Mouse (Mus musculus) midbrain, embryonic 11.5 days (tissue): ENCODE measurements around the gene Evi2. TPM values are rescaled to one million over a fixed set of nuclear protein-coding genes. Genes with fewer than 3 reads are reported as not detected.
A peak's percentile ranks its signal among the peaks of the same experiment; 100 is the strongest.

Experiments
- ATAC-seq: fragments of 200-750 bp; cut with Nextera tagmentation; 2 replicates; pipeline ENCODE4 v1.8.0; 2017; ENCODE audit warnings: moderate TSS enrichment, moderate library complexity; ENCODE audit not compliant: low FRiP score
- DNase-seq: peaks from one replicate; pipeline ENCODE4 v3.0.0; 2015; ENCODE audit warnings: low spot score; ENCODE audit errors: missing footprints
- H3K27ac ChIP-seq: fragments of 300-500 bp; sonication (generic); 2 replicates; pipeline ENCODE4 v1.5.1; 2014; ENCODE audit warnings: low read depth, low read length
- H3K27me3 ChIP-seq: fragments of 300-500 bp; sonication (generic); 2 replicates; pipeline ENCODE4 v1.6.1; 2014; ENCODE audit warnings: mild to moderate bottlenecking, low read length, moderate library complexity, mixed read lengths; ENCODE audit not compliant: control insufficient read depth, insufficient read depth
- H3K36me3 ChIP-seq: fragments of 300-500 bp; sonication (generic); 2 replicates; pipeline ENCODE4 v1.6.1; 2014; ENCODE audit warnings: mild to moderate bottlenecking, low read length, moderate library complexity, mixed read lengths; ENCODE audit not compliant: control insufficient read depth, insufficient read depth
- H3K4me1 ChIP-seq: fragments of 300-500 bp; sonication (generic); 2 replicates; pipeline ENCODE4 v1.6.1; 2014; ENCODE audit warnings: low read length; ENCODE audit not compliant: control insufficient read depth, insufficient read depth
- H3K4me2 ChIP-seq: fragments of 300-500 bp; sonication (generic); 2 replicates; pipeline ENCODE4 v1.6.1; 2014; ENCODE audit warnings: mild to moderate bottlenecking, moderate library complexity
- H3K4me3 ChIP-seq: fragments of 300-500 bp; sonication (generic); 2 replicates; pipeline ENCODE4 v1.5.1; 2014; ENCODE audit warnings: low read depth, low read length
- H3K9ac ChIP-seq: fragments of 300-500 bp; sonication (generic); 2 replicates; pipeline ENCODE4 v1.6.1; 2014; ENCODE audit warnings: low read length
- H3K9me3 ChIP-seq: fragments of 300-500 bp; sonication (generic); 2 replicates; pipeline ENCODE4 v1.6.1; 2016; ENCODE audit warnings: low read length; ENCODE audit not compliant: control insufficient read depth
- WGBS: fragments of 180-500 bp; shearing (Covaris S2); extraction: QIAGEN DNeasy Blood & Tissue Kit; methylation state at CpG from one replicate; pipeline ENCODE4 v1.1.7; 2014; 5-methylcytosine and 5-hydroxymethylcytosine counted together
- polyA plus RNA-seq: library from polyadenylated mRNA; unstranded; fragments of >200 nt; fragmentation: Nextera tagmentation; extraction: Ambion mirVana; gene quantifications from 2 replicates; pipeline ENCODE4 v1.2.1, GENCODE M21; 2014

Gene Evi2
- polyA plus RNA-seq, 1 experiment from 2014 or later = 0.83 TPM

DNA sequence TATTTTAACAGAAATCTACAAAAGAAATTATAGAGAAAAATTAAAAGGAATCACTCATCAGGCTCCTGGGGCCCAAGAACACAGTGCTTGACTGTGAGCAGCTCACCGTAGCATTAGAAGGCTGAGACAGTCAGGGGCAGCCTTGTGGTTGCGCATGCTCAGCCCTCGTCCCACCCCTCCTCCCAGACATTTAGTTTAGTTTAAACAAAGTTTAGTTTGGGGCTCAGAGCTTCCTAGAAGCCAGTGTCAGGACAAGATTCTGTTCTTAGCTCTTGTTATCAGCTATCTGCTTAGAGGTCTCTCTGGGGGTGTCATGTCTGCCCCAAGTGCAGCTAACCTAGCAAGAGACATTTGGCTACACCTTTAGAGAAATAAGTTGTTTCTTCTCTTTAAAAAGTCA lies 1.8 kb downstream of the Evi2 start:
- ATAC-seq (no peak), DNase-seq (peak; percentile 19)
- Histone ChIP-seq H3K36me3 (no peaks in the 10 kb centered on the region), H3K9ac (no peak overlapping the region), H3K27ac (no peak overlapping the region), H3K4me2 (no peak overlapping the region), H3K9me3 (no peaks in the 10 kb centered on the region), H3K4me3 (no peak overlapping the region), H3K4me1 (no peaks in the 10 kb centered on the region), H3K27me3 (no peaks in the 10 kb centered on the region)
- 91% methylated on average over 3 of the region's 3 CpGs for WGBS

DNA sequence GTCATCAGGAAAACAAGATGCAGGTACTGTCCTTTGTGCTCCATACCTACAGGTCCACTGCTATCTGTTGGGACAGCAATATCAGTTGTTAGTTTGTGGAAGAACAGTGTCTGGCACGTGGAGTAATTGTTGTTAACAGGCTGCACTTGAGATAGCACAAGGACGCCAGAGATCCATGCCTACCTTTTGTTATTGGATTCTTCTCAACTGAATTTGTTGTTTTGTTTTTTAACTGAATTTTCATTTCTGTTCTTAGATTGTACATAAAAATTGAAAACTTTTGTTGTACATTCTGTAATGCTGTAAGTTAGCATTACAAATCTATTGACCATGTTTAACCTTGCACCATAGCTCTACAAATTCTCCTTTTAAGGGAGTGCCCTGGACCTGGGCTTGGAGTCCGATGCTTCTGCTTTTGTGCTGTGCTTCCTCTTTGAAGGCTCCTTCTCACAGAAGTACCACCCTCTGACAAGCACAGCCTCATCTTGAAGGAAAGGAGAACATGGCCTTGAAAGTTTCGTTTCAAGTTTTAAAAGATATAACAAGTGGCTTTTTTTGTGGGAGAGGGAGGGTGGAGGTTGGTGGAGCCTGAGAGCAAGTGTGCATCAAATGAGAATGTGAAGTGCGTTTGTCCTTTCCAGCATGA lies 2.5 kb downstream of the Evi2 start:
- ATAC-seq (no peak), DNase-seq (peak; percentile 53)
- H3K27me3 ChIP-seq = no peaks in the 10 kb centered on the region
- WGBS = 90% methylated on average over 5 of the region's 5 CpGs
- H3K4me3 ChIP-seq = no peak overlapping the region
- H3K27ac ChIP-seq = no peak overlapping the region
- H3K36me3 ChIP-seq = no peaks in the 10 kb centered on the region
- no peak overlapping the region for H3K4me2 ChIP-seq
- H3K9ac ChIP-seq = no peak overlapping the region
- H3K4me1 ChIP-seq = no peaks in the 10 kb centered on the region
- no peaks in the 10 kb centered on the region for H3K9me3 ChIP-seq

DNA sequence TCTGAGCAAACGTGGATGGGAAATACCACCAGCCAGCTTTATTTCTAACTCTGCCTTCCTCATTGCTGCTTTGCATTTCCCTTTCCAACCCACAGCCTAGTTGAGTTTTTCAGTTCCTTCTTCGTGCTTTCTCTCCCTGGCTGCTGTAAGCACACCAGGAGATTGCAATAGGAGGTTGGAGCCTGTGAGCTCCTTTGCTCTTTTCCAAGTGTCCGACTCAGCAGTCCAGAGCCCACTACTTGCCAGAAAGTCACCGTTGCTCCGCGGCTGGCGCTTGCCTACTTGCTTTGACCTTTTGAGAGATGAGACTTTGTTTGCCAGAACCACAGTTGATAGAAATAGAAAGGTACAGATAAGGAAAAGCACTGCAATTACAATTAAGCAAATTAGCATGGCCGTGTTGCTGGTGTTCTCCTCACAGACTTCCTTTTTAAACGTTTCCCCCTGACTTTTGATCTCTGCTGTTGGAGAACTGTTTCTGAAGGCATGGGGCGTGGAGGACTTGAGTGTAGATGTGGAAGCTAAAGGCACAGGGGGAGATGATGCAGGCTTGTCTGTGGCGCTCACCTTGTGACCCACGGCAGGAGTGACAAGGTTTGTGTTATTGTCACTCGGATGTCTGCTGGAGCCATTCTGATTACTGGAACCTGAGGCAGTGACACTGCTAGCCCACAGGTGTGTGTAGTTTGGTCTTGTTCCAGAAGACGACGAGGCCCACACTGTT lies 3.2 kb downstream of the Evi2 start:
- Histone ChIP-seq H3K9ac (no peak overlapping the region), H3K27me3 (no peaks in the 10 kb centered on the region), H3K9me3 (no peaks in the 10 kb centered on the region), H3K36me3 (no peaks in the 10 kb centered on the region), H3K4me3 (no peak overlapping the region), H3K4me1 (no peaks in the 10 kb centered on the region), H3K4me2 (no peak overlapping the region), H3K27ac (no peak overlapping the region)
- WGBS = 92% methylated on average over 15 of the region's 15 CpGs
- peak; percentile 28 for DNase-seq
- no peak for ATAC-seq

DNA sequence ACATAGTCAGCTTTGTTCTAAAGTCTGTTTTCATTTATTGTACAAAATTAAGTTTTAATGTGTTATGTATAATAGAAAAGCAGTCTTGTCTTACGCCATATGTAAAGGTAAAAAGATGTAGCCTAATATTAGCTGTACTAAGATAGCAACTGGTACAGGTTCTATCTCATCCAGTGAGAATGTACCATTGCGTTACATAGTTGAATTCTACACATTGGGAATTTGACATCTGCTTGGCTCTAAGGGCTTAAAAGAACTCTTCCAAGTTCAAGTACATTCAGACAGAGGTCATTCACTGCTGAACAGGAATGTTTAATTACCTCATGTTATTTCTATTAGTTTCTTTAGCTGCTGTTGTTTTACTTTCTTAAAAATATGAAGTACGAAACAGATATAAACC lies 3.8 kb downstream of the Evi2 start:
- ATAC-seq = no peak
- H3K27ac ChIP-seq = no peak overlapping the region
- DNase-seq = no peak
- no peaks in the 10 kb centered on the region for H3K27me3 ChIP-seq
- 93% methylated on average over 3 of the region's 3 CpGs for WGBS
- H3K9ac ChIP-seq = no peak overlapping the region
- H3K4me3 ChIP-seq = no peak overlapping the region
- H3K9me3 ChIP-seq = no peaks in the 10 kb centered on the region
- H3K36me3 ChIP-seq = no peaks in the 10 kb centered on the region
- H3K4me1 ChIP-seq = no peaks in the 10 kb centered on the region
- no peak overlapping the region for H3K4me2 ChIP-seq

GRCm38 (mm10) chr11:79524310-79524575 lies 6.1 kb downstream of the Evi2 start:
- Histone ChIP-seq H3K4me1 (no peaks in the 10 kb centered on the region), H3K4me2 (no peak overlapping the region), H3K9me3 (no peaks in the 10 kb centered on the region), H3K27me3 (no peaks in the 10 kb centered on the region), H3K27ac (no peak overlapping the region), H3K9ac (no peak overlapping the region), H3K4me3 (no peak overlapping the region), H3K36me3 (no peaks in the 10 kb centered on the region)
- DNase-seq (no peak), ATAC-seq (no peak)
- WGBS = 91% methylated on average over 1 of the region's 1 CpGs

DNA sequence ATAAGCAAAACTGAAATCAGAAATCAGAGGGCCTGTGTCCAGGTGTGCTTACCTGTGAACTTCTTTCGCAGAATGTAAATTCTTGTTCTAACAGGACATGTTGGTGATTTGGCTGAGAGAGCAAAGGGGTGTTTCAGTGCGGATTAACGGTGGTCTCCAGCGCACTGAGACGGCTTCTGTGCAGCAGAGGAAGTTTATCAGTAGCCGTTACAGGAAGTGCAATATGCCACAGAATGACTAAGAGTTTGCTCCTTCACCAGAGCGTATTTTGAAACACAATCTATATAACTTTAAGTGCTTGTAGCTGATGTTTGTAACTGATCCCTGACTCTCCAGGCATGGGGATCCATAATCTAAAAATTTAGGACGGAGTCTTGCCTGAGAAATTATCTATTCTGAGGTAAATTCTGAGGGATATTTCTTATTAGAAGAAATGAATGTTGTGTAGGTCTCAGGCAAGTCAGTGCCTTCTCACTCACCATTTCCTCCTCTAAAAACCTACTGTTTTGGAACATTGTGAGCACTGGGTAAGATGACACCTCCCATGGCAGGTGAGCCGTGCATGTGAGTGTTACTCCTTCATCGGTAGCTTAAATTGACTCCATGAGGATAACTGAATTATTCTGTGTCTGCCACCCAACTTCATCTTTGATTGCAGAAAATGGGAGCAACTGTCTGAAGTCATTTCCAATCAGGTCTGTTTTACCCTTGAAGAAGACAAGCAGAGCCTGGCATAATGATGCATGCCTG lies 6.7 kb downstream of the Evi2 start, which contains the start of gene Evi2b:
Evi2b (minus strand) TSS at position 203 of the 750 bp plus-strand sequence.
- Histone ChIP-seq H3K27me3 (no peaks in the 10 kb centered on the region), H3K4me1 (no peaks in the 10 kb centered on the region), H3K9me3 (no peaks in the 10 kb centered on the region), H3K9ac (no peak within 1 kb of the TSS), H3K27ac (no peak within 1 kb of the TSS), H3K36me3 (no peaks in the 10 kb centered on the region), H3K4me3 (no peak within 1 kb of the TSS), H3K4me2 (no peak within 1 kb of the TSS)
- WGBS = 90% methylated on average over 10 of the region's 10 CpGs
- no peak for ATAC-seq
- peak; percentile 37 for DNase-seq

GRCm38 (mm10) chr11:79522944-79523343 lies 7.4 kb downstream of the Evi2 start:
- Histone ChIP-seq H3K36me3 (no peaks in the 10 kb centered on the region), H3K9ac (no peak overlapping the region), H3K4me1 (no peaks in the 10 kb centered on the region), H3K27ac (no peak overlapping the region), H3K27me3 (no peaks in the 10 kb centered on the region), H3K9me3 (no peaks in the 10 kb centered on the region), H3K4me3 (no peak overlapping the region), H3K4me2 (no peak overlapping the region)
- DNase-seq (peak; percentile 10), ATAC-seq (no peak)
- 89% methylated on average over 1 of the region's 1 CpGs for WGBS

- Histone ChIP-seq H3K27me3 (no peaks in the 10 kb centered on the region), H3K4me3 (no peak overlapping the region), H3K9ac (no peak overlapping the region), H3K9me3 (no peaks in the 10 kb centered on the region), H3K4me1 (no peaks in the 10 kb centered on the region), H3K4me2 (no peak overlapping the region), H3K27ac (no peak overlapping the region), H3K36me3 (no peaks in the 10 kb centered on the region)
- ATAC-seq = no peak
- peak; percentile 72 for DNase-seq
These were observed 8.5 kb downstream of the Evi2 start for GRCm38 (mm10) chr11:79521930-79522329.

GRCm38 (mm10) chr11:79520772-79521171 lies 9.6 kb downstream of the Evi2 start:
- Histone ChIP-seq H3K36me3 (no peaks in the 10 kb centered on the region), H3K27me3 (no peaks in the 10 kb centered on the region), H3K4me1 (no peaks in the 10 kb centered on the region), H3K4me3 (no peak overlapping the region), H3K27ac (no peak overlapping the region), H3K9ac (no peak overlapping the region), H3K9me3 (no peaks in the 10 kb centered on the region), H3K4me2 (no peak overlapping the region)
- ATAC-seq = no peak
- peak; percentile 83 for DNase-seq
